15 mouse cellular contexts compared by ENCODE assay signal in the genomic region with DNA sequence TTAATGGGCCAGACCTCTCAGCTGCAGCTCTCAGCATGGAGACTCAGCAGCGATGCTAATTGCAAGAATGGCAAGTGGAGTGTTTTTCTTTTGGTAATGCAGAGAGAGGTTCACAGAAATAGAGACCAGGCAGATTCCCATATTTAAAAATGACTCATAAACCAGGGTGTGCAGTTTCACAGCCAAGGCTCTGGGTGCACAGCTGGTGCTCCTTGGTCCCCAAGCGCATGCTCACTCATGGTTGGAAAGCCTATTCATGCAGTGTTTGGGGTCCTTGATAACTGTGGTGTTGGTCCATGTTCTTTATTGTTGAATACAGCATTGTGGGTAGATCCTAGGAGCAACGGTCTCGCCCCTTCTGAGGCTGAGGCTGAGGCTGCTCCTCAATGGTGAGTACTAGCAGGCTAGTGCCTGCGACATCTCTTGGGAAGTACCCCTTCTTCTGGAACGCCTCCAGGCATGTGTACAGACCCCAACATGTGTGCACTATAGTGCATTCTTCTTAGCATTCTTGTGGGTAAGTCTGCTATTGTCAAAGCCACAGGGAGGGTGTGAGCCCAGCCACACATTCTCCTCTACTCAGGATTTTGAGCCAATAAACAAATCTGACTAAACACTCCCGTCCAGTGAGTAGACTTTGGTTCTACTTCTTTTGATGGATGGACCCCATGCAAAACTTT. TPM values are rescaled to one million over a fixed set of nuclear protein-coding genes. Genes with fewer than 3 reads are reported as not detected.
DNase-seq lines count a peak whose midpoint lies in the region; ATAC-seq lines count a peak whose summit lies in the region.
"Had no signal": no experiment of that assay in that cellular context is flagged by ENCODE, and none has a peak within 500 bp of the region (broad histone marks: within the 10 kb centered on the region; RNA-seq: fewer than 3 reads in every experiment).

No protein-coding gene starts in this region.

- DNase-seq in embryo, embryonic 11.5 days (ENCODE audit: low read depth, low spot score) = peak; percentile 23
- DNase-seq in embryo, embryonic 10 days (ENCODE audit: low spot score) = no peak
- no peak for DNase-seq in heart, adult 8-10 months (ENCODE audit: low spot score)
- peak; percentile 48 for DNase-seq in brain, adult 2 months (ENCODE audit: low read depth, low spot score)
- peak; percentile 52 for DNase-seq in limb, embryonic 10.5 days (ENCODE audit: low spot score)
- DNase-seq in adrenal gland, adult 2 months = no peak
- DNase-seq in lung, postnatal 25 days (ENCODE audit: low spot score) = no peak
- DNase-seq: kidney, adult 2 months; left cerebral cortex, postnatal 4 days; right cerebral cortex, postnatal 4 days; thymus, adult 18-20 months had no signal

- H3K9ac ChIP-seq in heart, embryonic 16.5 days (ENCODE audit: low read length) = no peak overlapping the region
- H3K9ac ChIP-seq: lung, embryonic 15.5 days had no signal

- H3K36me3 ChIP-seq in heart, embryonic 16.5 days (ENCODE audit: control insufficient read depth, insufficient read depth) = no peaks in the 10 kb centered on the region
- H3K36me3 ChIP-seq in limb, embryonic 10.5 days = no peaks in the 10 kb centered on the region
- H3K36me3 ChIP-seq: lung, embryonic 15.5 days; midbrain, embryonic 10.5 days had no signal

- H3K27ac ChIP-seq in heart, embryonic 16.5 days (ENCODE audit: low read length) = peak overlapping the region; percentile 82
- peak overlapping the region; percentile 75 for H3K27ac ChIP-seq in limb, embryonic 10.5 days
- H3K27ac ChIP-seq: lung, embryonic 15.5 days; midbrain, embryonic 10.5 days had no signal

- H3K4me3 ChIP-seq in heart, embryonic 16.5 days (ENCODE audit: low read length) = no peak overlapping the region
- H3K4me3 ChIP-seq in limb, embryonic 10.5 days = no peak overlapping the region; the same call in 1 of the 2 replicates
- H3K4me3 ChIP-seq: lung, embryonic 15.5 days; midbrain, embryonic 10.5 days had no signal

- ATAC-seq in heart, embryonic 16.5 days (replicated peaks; ENCODE audit: extremely low read depth, insufficient read depth, low FRiP score) = no peak
- ATAC-seq: activated CD4-positive, CD25-positive, alpha-beta regulatory T cell, adult 4 months had no signal

- peaks cover 24% of the 10 kb centered on the region for H3K4me1 ChIP-seq in heart, embryonic 16.5 days (ENCODE audit: control insufficient read depth, insufficient read depth, low read length)
- peaks cover 38% of the 10 kb centered on the region for H3K4me1 ChIP-seq in limb, embryonic 10.5 days
- H3K4me1 ChIP-seq: lung, embryonic 15.5 days had no signal

- peak overlapping the region; percentile 22; the same call in 1 of the 2 replicates for H3K4me2 ChIP-seq in heart, embryonic 16.5 days (ENCODE audit: low read depth, low read length)
- H3K4me2 ChIP-seq: lung, embryonic 15.5 days had no signal

- 46% methylated on average over 7 of the region's 7 CpGs for WGBS in heart, embryonic 16.5 days
- 56% methylated on average over 7 of the region's 7 CpGs for WGBS in limb, embryonic 10.5 days

- no peaks in the 10 kb centered on the region for H3K27me3 ChIP-seq in heart, embryonic 16.5 days (ENCODE audit: control insufficient read depth, insufficient read depth, low read length)
- no peaks in the 10 kb centered on the region for H3K27me3 ChIP-seq in limb, embryonic 10.5 days (ENCODE audit: low read depth, poor library complexity, severe bottlenecking)
- H3K27me3 ChIP-seq: lung, embryonic 15.5 days had no signal

- no peaks in the 10 kb centered on the region for H3K9me3 ChIP-seq in heart, embryonic 16.5 days (replicated peaks; ENCODE audit: control insufficient read depth, low read length)
- no peaks in the 10 kb centered on the region for H3K9me3 ChIP-seq in limb, embryonic 10.5 days (replicated peaks)
- H3K9me3 ChIP-seq: lung, embryonic 15.5 days; midbrain, embryonic 10.5 days had no signal

RNA-seq across cellular contexts. Expression of a gene that starts 46.2 kb away (rescaled TPM):
- polyA plus RNA-seq in heart, embryonic 16.5 days (2015; fragmentation: Nextera tagmentation; extraction: Ambion mirVana) = 19.1 and 22.9 TPM in 2 replicates
- total RNA-seq in heart, adult 8-10 months (2022) = 10 to 100 TPM; 16.6 to 24.4 (median 20.6) TPM
- polyA plus RNA-seq in limb, embryonic 10.5 days (2016; fragmentation: Nextera tagmentation; extraction: Ambion mirVana) = 19.2 and 22.9 TPM in 2 replicates
- total RNA-seq in adrenal gland, adult 2 months (2021) = 10 to 100 TPM; 28.4 to 32.8 TPM
- polyA plus RNA-seq in adrenal gland, adult 2 months (2012; rRNA removed) = 26.1 and 36.0 TPM in 2 replicates

Comparison
In these comparisons a context has a peak if more than half of its experiments do, and no peak if none do; other contexts are left out.
1. DNase-seq: peak in embryo, embryonic 11.5 days (single experiment), brain, adult 2 months (single experiment) and limb, embryonic 10.5 days (single experiment); none in embryo, embryonic 10 days (single experiment), heart, adult 8-10 months (single experiment), adrenal gland, adult 2 months (single experiment) and lung, postnatal 25 days (single experiment).